Mouse (Mus musculus): ENCODE measurements around the gene Nfkb1. TPM values are rescaled to one million over a fixed set of nuclear protein-coding genes. Genes with fewer than 3 reads are reported as not detected.
A peak's percentile ranks its signal among the peaks of the same experiment; 100 is the strongest.

Nfkb1 gene
- polyA plus RNA-seq, 1 experiment from 2014 or later, result 10.5 TPM

- 76% methylated on average over 6 of the region's 6 CpGs for WGBS
- no peak overlapping the region for H3K9ac ChIP-seq (replicated peaks)
- H3K9me3 ChIP-seq, result no peaks in the 10 kb centered on the region
- H3K27me3 ChIP-seq, result no peaks in the 10 kb centered on the region
- H3K4me2 ChIP-seq (replicated peaks), result no peak overlapping the region
- H3K4me1 ChIP-seq, result no peaks in the 10 kb centered on the region
- no peaks in the 10 kb centered on the region for H3K36me3 ChIP-seq
- no peak overlapping the region for H3K27ac ChIP-seq (replicated peaks)
- ATAC-seq (ENCODE audit: low FRiP score, low read depth), result no peak
- H3K4me3 ChIP-seq, result no peak overlapping the region
Observed at GRCm38 (mm10) chr3:135573051-135573450, 118.3 kb downstream of the Nfkb1 start.

GRCm38 (mm10) chr3:135571540-135571939 lies 119.8 kb downstream of the Nfkb1 start:
- H3K27me3 ChIP-seq, result no peaks in the 10 kb centered on the region
- no peak overlapping the region for H3K9ac ChIP-seq (replicated peaks)
- no peak overlapping the region for H3K27ac ChIP-seq (replicated peaks)
- 72% methylated on average over 13 of the region's 13 CpGs for WGBS
- peak overlapping the region; percentile 23 for H3K4me2 ChIP-seq (replicated peaks)
- H3K9me3 ChIP-seq, result no peaks in the 10 kb centered on the region
- H3K4me1 ChIP-seq, result no peaks in the 10 kb centered on the region
- H3K4me3 ChIP-seq, result peak overlapping the region; percentile 14; the same call in 1 of the 2 replicates
- ATAC-seq (ENCODE audit: low FRiP score, low read depth), result no peak
- H3K36me3 ChIP-seq, result no peaks in the 10 kb centered on the region

GRCm38 (mm10) chr3:135568633-135569032 lies 122.7 kb downstream of the Nfkb1 start:
- ATAC-seq (ENCODE audit: low FRiP score, low read depth), result no peak

GRCm38 (mm10) chr3:135567888-135568287 lies 123.5 kb downstream of the Nfkb1 start:
- Histone ChIP-seq H3K27me3 (no peaks in the 10 kb centered on the region), H3K9ac (replicated peaks) (no peak overlapping the region), H3K9me3 (no peaks in the 10 kb centered on the region), H3K36me3 (no peaks in the 10 kb centered on the region), H3K4me1 (no peaks in the 10 kb centered on the region), H3K4me3 (no peak overlapping the region), H3K27ac (replicated peaks) (no peak overlapping the region), H3K4me2 (replicated peaks) (no peak overlapping the region)
- ATAC-seq (ENCODE audit: low FRiP score, low read depth), result no peak
- 76% methylated on average over 6 of the region's 6 CpGs for WGBS

More at GRCm38 (mm10) chr3:135568633-135569032, 122.7 kb downstream of the Nfkb1 start:
- H3K27ac ChIP-seq (replicated peaks), result no peak overlapping the region
- H3K27me3 ChIP-seq, result no peaks in the 10 kb centered on the region
- no peaks in the 10 kb centered on the region for H3K4me1 ChIP-seq
- H3K36me3 ChIP-seq, result no peaks in the 10 kb centered on the region
- H3K4me2 ChIP-seq (replicated peaks), result no peak overlapping the region
- H3K4me3 ChIP-seq, result no peak overlapping the region
- H3K9ac ChIP-seq (replicated peaks), result no peak overlapping the region
- 79% methylated on average over 5 of the region's 5 CpGs for WGBS
- H3K9me3 ChIP-seq, result no peaks in the 10 kb centered on the region

GRCm38 (mm10) chr3:135565306-135565705 lies 126.0 kb downstream of the Nfkb1 start:
- Histone ChIP-seq H3K4me3 (no peak overlapping the region), H3K9me3 (no peaks in the 10 kb centered on the region), H3K27ac (replicated peaks) (no peak overlapping the region)

GRCm38 (mm10) chr3:135564706-135565105 lies 126.6 kb downstream of the Nfkb1 start:
- Histone ChIP-seq H3K27ac (replicated peaks) (no peak overlapping the region), H3K4me2 (replicated peaks) (no peak overlapping the region), H3K9me3 (no peaks in the 10 kb centered on the region), H3K4me3 (no peak overlapping the region), H3K4me1 (no peaks in the 10 kb centered on the region), H3K36me3 (no peaks in the 10 kb centered on the region), H3K9ac (replicated peaks) (no peak overlapping the region), H3K27me3 (no peaks in the 10 kb centered on the region)
- 95% methylated on average over 9 of the region's 9 CpGs for WGBS
- no peak for ATAC-seq (ENCODE audit: low FRiP score, low read depth)

More at GRCm38 (mm10) chr3:135565306-135565705, 126.0 kb downstream of the Nfkb1 start:
- H3K27me3 ChIP-seq, result no peaks in the 10 kb centered on the region
- WGBS, result 85% methylated on average over 4 of the region's 4 CpGs
- no peaks in the 10 kb centered on the region for H3K4me1 ChIP-seq
- H3K36me3 ChIP-seq, result no peaks in the 10 kb centered on the region
- no peak overlapping the region for H3K9ac ChIP-seq (replicated peaks)
- ATAC-seq (ENCODE audit: low FRiP score, low read depth), result no peak
- no peak overlapping the region for H3K4me2 ChIP-seq (replicated peaks)

GRCm38 (mm10) chr3:135563163-135563689 lies 128.1 kb downstream of the Nfkb1 start:
- no peak overlapping the region for H3K4me3 ChIP-seq
- ATAC-seq (ENCODE audit: low FRiP score, low read depth), result no peak
- H3K4me1 ChIP-seq, result no peaks in the 10 kb centered on the region
- no peaks in the 10 kb centered on the region for H3K9me3 ChIP-seq
- no peak overlapping the region for H3K9ac ChIP-seq (replicated peaks)
- no peak overlapping the region for H3K27ac ChIP-seq (replicated peaks)
- H3K36me3 ChIP-seq, result no peaks in the 10 kb centered on the region
- 93% methylated on average over 17 of the region's 17 CpGs for WGBS
- no peak overlapping the region for H3K4me2 ChIP-seq (replicated peaks)
- no peaks in the 10 kb centered on the region for H3K27me3 ChIP-seq

- no peaks in the 10 kb centered on the region for H3K4me1 ChIP-seq
- H3K36me3 ChIP-seq, result no peaks in the 10 kb centered on the region
- H3K27me3 ChIP-seq, result no peaks in the 10 kb centered on the region
- no peak for ATAC-seq (ENCODE audit: low FRiP score, low read depth)
- no peak overlapping the region for H3K4me2 ChIP-seq (replicated peaks)
- no peaks in the 10 kb centered on the region for H3K9me3 ChIP-seq
- H3K27ac ChIP-seq (replicated peaks), result no peak overlapping the region
- no peak overlapping the region for H3K4me3 ChIP-seq
- WGBS, result 88% methylated on average over 7 of the region's 7 CpGs
- H3K9ac ChIP-seq (replicated peaks), result no peak overlapping the region
Observed at GRCm38 (mm10) chr3:135562036-135562435, 129.3 kb downstream of the Nfkb1 start.

GRCm38 (mm10) chr3:135556851-135557662 lies 134.3 kb downstream of the Nfkb1 start:
- Histone ChIP-seq H3K4me2 (replicated peaks) (no peak overlapping the region), H3K27ac (replicated peaks) (no peak overlapping the region), H3K4me3 (no peak overlapping the region), H3K9ac (replicated peaks) (no peak overlapping the region), H3K27me3 (no peaks in the 10 kb centered on the region), H3K36me3 (no peaks in the 10 kb centered on the region), H3K4me1 (no peaks in the 10 kb centered on the region), H3K9me3 (no peaks in the 10 kb centered on the region)
- 83% methylated on average over 12 of the region's 12 CpGs for WGBS
- no peak for ATAC-seq (ENCODE audit: low FRiP score, low read depth)

GRCm38 (mm10) chr3:135556052-135556587 lies 135.2 kb downstream of the Nfkb1 start:
- no peaks in the 10 kb centered on the region for H3K9me3 ChIP-seq
- H3K4me3 ChIP-seq, result no peak overlapping the region
- no peak overlapping the region for H3K9ac ChIP-seq (replicated peaks)
- no peak for ATAC-seq (ENCODE audit: low FRiP score, low read depth)
- no peaks in the 10 kb centered on the region for H3K36me3 ChIP-seq
- H3K27ac ChIP-seq (replicated peaks), result no peak overlapping the region
- WGBS, result 77% methylated on average over 7 of the region's 7 CpGs
- H3K27me3 ChIP-seq, result no peaks in the 10 kb centered on the region
- H3K4me1 ChIP-seq, result no peaks in the 10 kb centered on the region
- no peak overlapping the region for H3K4me2 ChIP-seq (replicated peaks)

- Histone ChIP-seq H3K4me2 (replicated peaks) (no peak overlapping the region), H3K27me3 (no peaks in the 10 kb centered on the region), H3K27ac (replicated peaks) (no peak overlapping the region), H3K9ac (replicated peaks) (no peak overlapping the region), H3K4me3 (no peak overlapping the region), H3K36me3 (no peaks in the 10 kb centered on the region), H3K4me1 (no peaks in the 10 kb centered on the region), H3K9me3 (no peaks in the 10 kb centered on the region)
- ATAC-seq (ENCODE audit: low FRiP score, low read depth), result no peak
- 41% methylated on average over 6 of the region's 6 CpGs for WGBS
Observed at GRCm38 (mm10) chr3:135555192-135555591, 136.2 kb downstream of the Nfkb1 start.

GRCm38 (mm10) chr3:135552874-135553273 lies 138.5 kb downstream of the Nfkb1 start:
- Histone ChIP-seq H3K27me3 (no peaks in the 10 kb centered on the region), H3K36me3 (no peaks in the 10 kb centered on the region), H3K9me3 (no peaks in the 10 kb centered on the region), H3K4me2 (replicated peaks) (no peak overlapping the region), H3K9ac (replicated peaks) (no peak overlapping the region), H3K27ac (replicated peaks) (no peak overlapping the region), H3K4me1 (no peaks in the 10 kb centered on the region), H3K4me3 (no peak overlapping the region)
- ATAC-seq (ENCODE audit: low FRiP score, low read depth), result no peak
- WGBS, result 73% methylated on average over 5 of the region's 5 CpGs

All from midbrain, embryonic 12.5 days (tissue).